Mouse (Mus musculus) kidney, embryonic 16.5 days (tissue): Measurements from ENCODE around the gene Acvr1c. TPM values are rescaled to one million over a fixed set of nuclear protein-coding genes. Genes with fewer than 3 reads are reported as not detected.

ENCODE experiments used
- ATAC-seq: fragments of 200-750 bp; cut with Nextera tagmentation; 2 replicates; pipeline ENCODE4 v1.8.0; 2017; ENCODE audit warnings: moderate TSS enrichment; ENCODE audit not compliant: low FRiP score, low TSS enrichment
- H3K27ac ChIP-seq: fragments of 300-500 bp; sonication (generic); 2 replicates; pipeline ENCODE4 v1.5.1; 2014; ENCODE audit warnings: low read length
- H3K27me3 ChIP-seq: fragments of 300-500 bp; sonication (generic); 2 replicates; pipeline ENCODE4 v1.6.1; 2014; ENCODE audit warnings: low read length, control low read depth, mixed read lengths; ENCODE audit not compliant: insufficient read depth
- H3K36me3 ChIP-seq: fragments of 300-500 bp; sonication (generic); 2 replicates; pipeline ENCODE4 v1.6.1; 2014; ENCODE audit warnings: low read length, control low read depth, mixed read lengths; ENCODE audit not compliant: insufficient read depth
- H3K4me1 ChIP-seq: fragments of 300-500 bp; sonication (generic); 2 replicates; pipeline ENCODE4 v1.6.1; 2014; ENCODE audit warnings: low read length, control low read depth, mixed read lengths; ENCODE audit not compliant: insufficient read depth
- H3K4me2 ChIP-seq: fragments of 300-500 bp; sonication (generic); replicated peaks from 2 replicates; pipeline ENCODE4 v1.6.1; 2014; ENCODE audit warnings: low read depth, low read length
- H3K4me3 ChIP-seq: fragments of 300-500 bp; sonication (generic); 2 replicates; pipeline ENCODE4 v1.5.1; 2014; ENCODE audit warnings: mild to moderate bottlenecking, low read length
- H3K9ac ChIP-seq: fragments of 300-500 bp; sonication (generic); replicated peaks from 2 replicates; pipeline ENCODE4 v1.6.1; 2014; ENCODE audit warnings: low read length
- H3K9me3 ChIP-seq: fragments of 300-500 bp; sonication (generic); 2 replicates; pipeline ENCODE4 v1.6.1; 2016; ENCODE audit warnings: low read length, control low read depth
- WGBS: fragments of 180-500 bp; shearing (Covaris S2); extraction: QIAGEN DNeasy Blood & Tissue Kit; methylation state at CpG from one replicate; pipeline ENCODE4 v1.1.7; 2014; 5-methylcytosine and 5-hydroxymethylcytosine counted together
- polyA plus RNA-seq: library from polyadenylated mRNA; unstranded; fragments of >200 nt; fragmentation: Nextera tagmentation; extraction: Ambion mirVana; gene quantifications from 2 replicates; pipeline ENCODE4 v1.2.1, GENCODE M21; 2015

The Acvr1c gene
- polyA plus RNA-seq, 1 experiment from 2014 or later = 0.30 TPM

GRCm38 (mm10) chr2:58304450-58304849 is 53.2 kb downstream of the Acvr1c start:
- Histone ChIP-seq H3K9me3 (no peaks in the 10 kb centered on the region), H3K36me3 (no peaks in the 10 kb centered on the region), H3K4me2 (no peak overlapping the region), H3K27ac (no peak overlapping the region), H3K27me3 (no peaks in the 10 kb centered on the region), H3K4me3 (no peak overlapping the region), H3K4me1 (no peaks in the 10 kb centered on the region), H3K9ac (no peak overlapping the region)
- 78% methylated on average over 3 of the region's 3 CpGs for WGBS
- no peak for ATAC-seq

DNA sequence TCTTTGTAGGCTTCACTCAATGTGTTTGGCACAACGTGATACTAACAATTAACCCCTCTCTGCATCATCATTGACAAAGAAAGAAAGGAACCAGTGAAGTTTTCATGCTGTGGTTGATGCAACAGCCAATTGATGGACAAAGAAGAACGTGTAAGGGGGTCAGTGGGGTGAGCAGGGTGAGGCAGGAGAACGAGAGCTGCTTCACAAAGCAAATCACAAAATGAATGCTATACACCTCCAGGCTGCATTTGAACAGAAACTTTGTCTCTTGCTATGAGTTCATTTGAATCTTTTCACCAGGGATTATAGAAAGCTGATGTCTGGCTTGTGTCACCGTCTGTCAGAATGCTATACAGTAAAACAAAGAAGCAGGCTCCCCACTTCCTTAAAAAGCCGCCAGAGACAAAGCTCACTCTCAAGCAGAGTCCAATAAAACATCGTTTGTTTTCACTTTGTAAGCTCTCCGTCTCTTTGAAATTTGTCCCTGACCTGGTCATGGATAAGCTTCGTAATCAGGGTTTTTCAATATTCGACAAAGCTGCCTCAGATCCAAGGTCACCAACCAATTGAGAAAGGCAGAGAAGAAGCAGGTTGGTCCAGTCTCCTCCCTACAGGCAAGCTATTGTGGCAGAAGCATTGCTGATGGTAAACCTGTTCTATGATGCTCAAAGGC is 67.8 kb downstream of the Acvr1c start:
- no peak overlapping the region for H3K4me2 ChIP-seq
- H3K4me3 ChIP-seq = no peak overlapping the region
- ATAC-seq = no peak

DNA sequence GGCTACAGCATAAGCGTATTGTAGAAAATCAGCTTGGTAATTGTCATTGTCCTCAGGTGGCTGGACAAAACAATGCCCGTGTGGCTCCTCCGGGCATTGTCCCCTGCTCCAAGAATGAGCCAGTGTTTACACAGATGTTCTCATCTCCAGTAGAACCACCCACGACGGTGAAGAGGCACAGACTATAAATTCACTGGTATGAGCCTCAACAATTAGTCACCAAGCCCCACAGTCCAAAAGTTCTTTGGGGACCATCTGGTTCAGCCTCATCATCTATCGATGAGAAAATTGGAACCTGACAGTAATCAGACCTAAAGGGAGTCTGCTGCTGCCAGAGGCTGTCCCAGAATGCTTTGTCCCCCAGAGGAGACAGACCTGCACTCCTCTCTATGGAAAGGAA is 68.4 kb downstream of the Acvr1c start:
- H3K9me3 ChIP-seq = no peaks in the 10 kb centered on the region
- H3K36me3 ChIP-seq = no peaks in the 10 kb centered on the region
- no peak for ATAC-seq
- no peak overlapping the region for H3K4me2 ChIP-seq
- H3K4me1 ChIP-seq = no peaks in the 10 kb centered on the region
- H3K27ac ChIP-seq = no peak overlapping the region
- H3K4me3 ChIP-seq = no peak overlapping the region
- WGBS = 51% methylated on average over 6 of the region's 6 CpGs
- no peaks in the 10 kb centered on the region for H3K27me3 ChIP-seq
- no peak overlapping the region for H3K9ac ChIP-seq

More for the DNA sequence above, 67.8 kb downstream of the Acvr1c start:
- Histone ChIP-seq H3K9me3 (no peaks in the 10 kb centered on the region), H3K4me1 (no peaks in the 10 kb centered on the region), H3K36me3 (no peaks in the 10 kb centered on the region), H3K9ac (no peak overlapping the region), H3K27ac (no peak overlapping the region), H3K27me3 (no peaks in the 10 kb centered on the region)
- 50% methylated on average over 9 of the region's 9 CpGs for WGBS

- Histone ChIP-seq H3K27ac (no peak overlapping the region), H3K4me3 (no peak overlapping the region), H3K4me2 (no peak overlapping the region), H3K9me3 (no peaks in the 10 kb centered on the region), H3K9ac (no peak overlapping the region), H3K27me3 (no peaks in the 10 kb centered on the region), H3K36me3 (no peaks in the 10 kb centered on the region), H3K4me1 (no peaks in the 10 kb centered on the region)
- peak; percentile 75; the same call in 1 of the 2 replicates for ATAC-seq
- WGBS = 55% methylated on average over 8 of the region's 8 CpGs
Measured at GRCm38 (mm10) chr2:58282259-58282910, 75.3 kb downstream of the Acvr1c start.

DNA sequence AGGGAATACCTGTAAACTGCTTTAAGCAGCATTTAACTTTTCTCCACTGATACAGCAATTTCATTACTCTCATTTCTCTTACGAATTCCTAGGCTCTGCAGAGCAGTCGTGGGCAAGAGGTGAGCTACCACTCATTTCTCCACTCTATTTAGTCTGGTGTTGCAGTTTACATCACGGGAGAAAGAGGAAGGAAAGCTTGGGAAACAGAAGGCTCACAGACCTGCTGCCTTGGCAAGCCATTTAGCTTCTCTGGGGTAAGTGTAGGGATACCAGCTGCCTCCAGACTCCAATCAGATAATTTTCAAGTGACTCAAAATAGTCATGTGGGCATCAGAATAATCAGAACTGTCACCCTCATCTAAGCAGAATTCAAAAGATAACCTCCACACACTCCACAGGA is 76.6 kb downstream of the Acvr1c start:
- Histone ChIP-seq H3K4me2 (no peak overlapping the region), H3K36me3 (no peaks in the 10 kb centered on the region), H3K4me3 (no peak overlapping the region), H3K9ac (no peak overlapping the region), H3K4me1 (no peaks in the 10 kb centered on the region), H3K27ac (no peak overlapping the region), H3K27me3 (no peaks in the 10 kb centered on the region), H3K9me3 (no peaks in the 10 kb centered on the region)
- 76% methylated on average over 3 of the region's 3 CpGs for WGBS
- no peak for ATAC-seq

DNA sequence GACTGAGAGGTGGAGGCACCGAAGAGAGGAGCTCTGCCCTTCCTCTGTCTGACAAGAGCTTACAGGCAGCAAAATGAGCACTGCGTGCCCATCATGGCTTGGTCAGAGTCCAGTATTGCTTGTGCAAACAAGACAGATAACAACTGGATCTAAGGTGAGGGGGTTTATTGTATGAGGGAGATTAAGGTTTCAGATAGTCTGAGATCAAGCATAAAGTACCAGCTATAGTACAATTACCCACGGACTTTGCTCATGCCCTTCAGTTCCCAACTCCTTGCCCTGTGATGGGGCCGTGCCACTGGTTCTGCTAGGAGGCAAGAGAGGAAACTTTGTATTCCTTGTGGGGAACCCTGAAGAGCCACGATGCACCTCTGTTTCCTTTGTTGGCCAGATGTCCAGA is 78.5 kb downstream of the Acvr1c start:
- no peak overlapping the region for H3K9ac ChIP-seq
- no peak for ATAC-seq
- no peak overlapping the region for H3K4me2 ChIP-seq
- H3K27me3 ChIP-seq = no peaks in the 10 kb centered on the region
- no peaks in the 10 kb centered on the region for H3K36me3 ChIP-seq
- no peak overlapping the region for H3K4me3 ChIP-seq
- WGBS = 85% methylated on average over 5 of the region's 5 CpGs
- H3K9me3 ChIP-seq = no peaks in the 10 kb centered on the region
- no peaks in the 10 kb centered on the region for H3K4me1 ChIP-seq
- no peak overlapping the region for H3K27ac ChIP-seq

DNA sequence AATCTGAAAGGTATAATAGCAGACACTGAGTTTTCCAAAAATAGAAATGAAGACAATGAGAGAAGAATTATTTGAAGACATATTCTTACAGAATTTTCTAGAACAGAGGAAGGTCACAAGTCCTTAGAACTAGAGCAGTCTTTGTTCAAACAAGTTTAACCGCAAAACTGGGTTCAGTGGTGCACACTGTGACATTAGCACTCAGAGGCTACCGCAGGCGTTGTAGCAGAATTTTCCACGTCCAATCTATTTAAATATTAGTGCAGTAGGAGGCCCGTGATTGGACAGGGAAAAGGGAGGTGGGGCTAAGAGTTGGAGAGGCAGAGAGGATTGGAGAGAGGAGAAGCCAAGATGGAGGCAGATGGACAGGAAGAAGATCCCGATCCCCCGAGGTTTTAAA is 81.2 kb downstream of the Acvr1c start:
- Histone ChIP-seq H3K9me3 (no peaks in the 10 kb centered on the region), H3K4me3 (no peak overlapping the region), H3K27me3 (no peaks in the 10 kb centered on the region), H3K4me1 (no peaks in the 10 kb centered on the region), H3K9ac (no peak overlapping the region), H3K4me2 (no peak overlapping the region), H3K27ac (no peak overlapping the region), H3K36me3 (no peaks in the 10 kb centered on the region)
- no peak for ATAC-seq
- WGBS = 91% methylated on average over 7 of the region's 7 CpGs

GRCm38 (mm10) chr2:58240639-58241038 is 117.1 kb downstream of the Acvr1c start:
- no peaks in the 10 kb centered on the region for H3K4me1 ChIP-seq
- no peak overlapping the region for H3K4me3 ChIP-seq
- no peak for ATAC-seq
- H3K9me3 ChIP-seq = no peaks in the 10 kb centered on the region
- 81% methylated on average over 4 of the region's 4 CpGs for WGBS
- no peaks in the 10 kb centered on the region for H3K27me3 ChIP-seq
- H3K9ac ChIP-seq = no peak overlapping the region
- H3K4me2 ChIP-seq = no peak overlapping the region
- no peak overlapping the region for H3K27ac ChIP-seq
- H3K36me3 ChIP-seq = no peaks in the 10 kb centered on the region

GRCm38 (mm10) chr2:58237487-58237886 is 120.2 kb downstream of the Acvr1c start:
- Histone ChIP-seq H3K4me2 (no peak overlapping the region), H3K27ac (no peak overlapping the region), H3K27me3 (no peaks in the 10 kb centered on the region), H3K9me3 (no peaks in the 10 kb centered on the region), H3K9ac (no peak overlapping the region), H3K4me3 (no peak overlapping the region), H3K36me3 (no peaks in the 10 kb centered on the region), H3K4me1 (no peaks in the 10 kb centered on the region)
- no peak for ATAC-seq
- 83% methylated on average over 2 of the region's 2 CpGs for WGBS
